Mouse (Mus musculus) mouse embryonic stem cell (cell line): ENCODE data around the gene Usp2.

Source experiments
- in situ Hi-C, 2 experiments: fragments of 300-500 bp; cut with MboI; formaldehyde crosslinking; loops; 1 replicate in 1 of 2; 3 replicates in 1 of 2; pipeline ENCODE4 v1.14.3; 2019 to 2020; ENCODE audit warnings: low sequenced_read_pairs in 2 of 2, low pct_unique_long_range_greater_than_20kb in 1 of 2, mixed read lengths in 1 of 2; ENCODE audit not compliant: unreplicated experiment in 1 of 2

The Usp2 gene

GRCm38 (mm10) chr9:44130581-44131275 lies 63.9 kb downstream of the Usp2 start:
- in situ Hi-C loops: no loop called here

- in situ Hi-C loops: no loop called here
Observed at GRCm38 (mm10) chr9:44131276-44131590, 64.4 kb downstream of the Usp2 start.

GRCm38 (mm10) chr9:44132200-44132599 lies 65.4 kb downstream of the Usp2 start:
- in situ Hi-C loops: no loop called here

GRCm38 (mm10) chr9:44133287-44133686 lies 66.5 kb downstream of the Usp2 start:
- in situ Hi-C loops: no loop called here

GRCm38 (mm10) chr9:44134101-44134850 lies 67.5 kb downstream of the Usp2 start, which contains the start of gene Mcam:
Gene Mcam (plus strand): TSS chr9:44134469.
- in situ Hi-C loops: no loop called here

- in situ Hi-C loops: no loop called here
Observed at GRCm38 (mm10) chr9:44134851-44135730, 68.3 kb downstream of the Usp2 start.

GRCm38 (mm10) chr9:44135731-44136411 lies 69.0 kb downstream of the Usp2 start:
- in situ Hi-C loops: no loop called here

- in situ Hi-C loops: no loop called here
Observed at GRCm38 (mm10) chr9:44137846-44138245, 71.0 kb downstream of the Usp2 start.

- in situ Hi-C loops: no loop called here
Observed at GRCm38 (mm10) chr9:44141951-44142350, 75.1 kb downstream of the Usp2 start.

- in situ Hi-C loops: no loop called here
Observed at GRCm38 (mm10) chr9:44143421-44143820, 76.6 kb downstream of the Usp2 start.

GRCm38 (mm10) chr9:44144023-44144717 lies 77.3 kb downstream of the Usp2 start:
- in situ Hi-C loops: no loop called here

GRCm38 (mm10) chr9:44144718-44145060 lies 77.9 kb downstream of the Usp2 start:
- in situ Hi-C loops: no loop called here
